Mouse (Mus musculus) hindbrain, embryonic 14.5 days (tissue): ENCODE results near the gene Myo18b. TPM values are rescaled to one million over a fixed set of nuclear protein-coding genes. Genes with fewer than 3 reads are reported as not detected.
A peak's percentile ranks its signal among the peaks of the same experiment; 100 is the strongest.

ENCODE experiments used
- ATAC-seq: fragments of 200-750 bp; cut with Nextera tagmentation; 2 replicates; pipeline ENCODE4 v1.8.0; 2017; ENCODE audit warnings: moderate number of reproducible peaks, mild to moderate bottlenecking, moderate TSS enrichment, moderate library complexity; ENCODE audit not compliant: low FRiP score
- DNase-seq: peaks from one replicate; pipeline ENCODE4 v3.0.0-alpha.2; 2015; ENCODE audit warnings: low spot score
- H3K27ac ChIP-seq: fragments of 300-500 bp; sonication (generic); 2 replicates; pipeline ENCODE4 v1.5.1; 2014; ENCODE audit warnings: mild to moderate bottlenecking, moderate library complexity
- H3K27me3 ChIP-seq: fragments of 300-500 bp; sonication (generic); 2 replicates; pipeline ENCODE4 v1.6.1; 2014; ENCODE audit warnings: mild to moderate bottlenecking, low read length, mixed read lengths; ENCODE audit not compliant: control insufficient read depth, insufficient read depth
- H3K36me3 ChIP-seq: fragments of 300-500 bp; sonication (generic); replicated peaks from 2 replicates; pipeline ENCODE4 v1.6.1; 2014; ENCODE audit not compliant: control insufficient read depth, insufficient read depth
- H3K4me1 ChIP-seq: fragments of 300-500 bp; sonication (generic); replicated peaks from 2 replicates; pipeline ENCODE4 v1.6.1; 2014; ENCODE audit warnings: antibody characterized with exemption, low read length, mixed read lengths; ENCODE audit not compliant: control insufficient read depth, insufficient read depth
- H3K4me2 ChIP-seq: fragments of 300-500 bp; sonication (generic); replicated peaks from 2 replicates; pipeline ENCODE4 v1.6.1; 2014; ENCODE audit warnings: mild to moderate bottlenecking, moderate library complexity
- H3K4me3 ChIP-seq: fragments of 300-500 bp; sonication (generic); replicated peaks from 2 replicates; pipeline ENCODE4 v1.5.1; 2014; ENCODE audit warnings: mild to moderate bottlenecking, low read length
- H3K9ac ChIP-seq: fragments of 300-500 bp; sonication (generic); 2 replicates; pipeline ENCODE4 v1.6.1; 2014
- H3K9me3 ChIP-seq: fragments of 300-500 bp; sonication (generic); 2 replicates; pipeline ENCODE4 v1.6.1; 2016; ENCODE audit warnings: low read length; ENCODE audit not compliant: control insufficient read depth
- WGBS: fragments of 180-500 bp; shearing (Covaris S2); extraction: QIAGEN DNeasy Blood & Tissue Kit; methylation state at CpG from one replicate; pipeline ENCODE4 v1.1.7; 2014; 5-methylcytosine and 5-hydroxymethylcytosine counted together
- polyA plus RNA-seq: library from polyadenylated mRNA; unstranded; fragments of >200 nt; fragmentation: Nextera tagmentation; extraction: Ambion mirVana; gene quantifications from 2 replicates; pipeline ENCODE4 v1.2.1, GENCODE M21; 2014

The Myo18b gene
- polyA plus RNA-seq, 1 experiment from 2014 or later: 1.4 TPM

DNA sequence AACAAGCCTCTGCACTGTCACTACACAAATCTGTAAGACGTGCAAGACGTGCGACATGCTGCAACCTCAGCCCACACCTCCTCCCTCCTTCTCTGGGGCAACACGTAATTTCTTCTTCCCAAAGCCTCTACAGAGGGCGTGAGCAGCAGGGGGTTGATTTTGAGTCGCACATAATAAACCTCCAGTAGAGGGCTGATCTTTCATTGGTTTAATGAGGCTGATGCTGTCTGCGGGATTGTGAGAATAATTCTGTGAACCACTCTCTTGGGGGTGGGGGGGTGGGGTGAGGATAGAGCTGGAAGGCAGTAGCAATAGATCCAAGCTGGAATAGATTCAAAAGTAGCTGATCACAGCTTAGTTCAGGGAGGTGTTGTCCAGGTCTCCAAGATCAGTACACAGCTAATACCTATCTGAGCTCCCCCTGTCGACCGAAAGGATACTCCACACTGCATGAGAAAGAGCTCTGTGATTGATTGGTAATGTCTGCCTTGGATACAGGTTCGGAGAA is 235.2 kb downstream of the Myo18b start:
- no peaks in the 10 kb centered on the region for H3K36me3 ChIP-seq
- no peak overlapping the region for H3K9ac ChIP-seq
- peak overlapping the region; percentile 31 for H3K4me2 ChIP-seq
- H3K27me3 ChIP-seq: no peaks in the 10 kb centered on the region
- no peaks in the 10 kb centered on the region for H3K9me3 ChIP-seq
- WGBS: 22% methylated on average over 10 of the region's 10 CpGs
- DNase-seq (no peak), ATAC-seq (peak; percentile 75)
- no peak overlapping the region for H3K4me3 ChIP-seq
- H3K27ac ChIP-seq: peak overlapping the region; percentile 3; the same call in 1 of the 2 replicates
- H3K4me1 ChIP-seq: peaks cover 35% of the 10 kb centered on the region

DNA sequence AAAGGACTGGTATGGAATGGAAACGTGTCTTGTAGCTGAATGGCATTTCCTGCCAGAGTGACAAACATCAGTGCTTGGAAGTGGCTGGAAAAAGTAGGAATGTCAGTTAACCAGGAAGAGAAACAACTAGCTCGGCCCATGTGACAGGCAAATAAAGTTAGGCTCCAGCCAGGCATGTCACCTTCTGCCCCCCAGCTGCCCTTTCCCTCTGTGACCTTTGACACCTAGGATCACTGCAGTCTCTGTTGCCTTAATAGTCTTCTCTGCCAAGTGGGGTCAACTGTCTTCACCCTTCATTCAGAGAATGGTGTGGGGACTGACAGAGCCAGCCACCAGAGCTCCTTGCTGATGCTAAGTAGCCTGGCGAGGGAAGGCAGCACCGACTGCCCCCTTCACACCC is 236.9 kb downstream of the Myo18b start:
- no peak for ATAC-seq

DNA sequence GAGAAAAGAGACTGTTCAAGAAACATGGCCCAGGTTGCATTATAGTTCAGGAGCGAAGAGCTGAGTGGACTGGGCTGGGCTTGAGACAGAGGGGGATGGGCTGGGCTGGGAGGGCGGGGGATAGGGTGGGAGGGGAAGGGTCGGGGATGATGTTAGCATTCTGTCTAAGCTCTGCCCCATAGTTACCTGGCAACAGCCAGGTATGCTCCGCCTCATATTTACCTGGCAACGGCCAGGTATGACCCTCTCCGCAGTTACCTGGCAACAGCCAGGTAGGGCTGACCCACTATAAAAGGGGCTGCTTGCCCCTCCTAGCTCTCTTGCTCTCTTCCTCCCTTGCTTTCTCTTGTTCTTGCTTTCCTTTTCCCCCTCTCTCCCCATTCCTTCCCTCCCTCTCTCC is 239.4 kb downstream of the Myo18b start:
- Histone ChIP-seq H3K27me3 (no peaks in the 10 kb centered on the region), H3K4me1 (peaks cover 37% of the 10 kb centered on the region), H3K9me3 (no peaks in the 10 kb centered on the region), H3K4me2 (no peak overlapping the region), H3K9ac (no peak overlapping the region), H3K36me3 (no peaks in the 10 kb centered on the region), H3K4me3 (no peak overlapping the region), H3K27ac (no peak overlapping the region)
- DNase-seq: no peak
- no peak for ATAC-seq
- WGBS: 11% methylated on average over 6 of the region's 6 CpGs

More for the DNA sequence above, 236.9 kb downstream of the Myo18b start:
- no peaks in the 10 kb centered on the region for H3K9me3 ChIP-seq
- no peak overlapping the region for H3K9ac ChIP-seq
- H3K27ac ChIP-seq: no peak overlapping the region
- H3K4me2 ChIP-seq: no peak overlapping the region
- no peaks in the 10 kb centered on the region for H3K27me3 ChIP-seq
- DNase-seq: no peak
- 27% methylated on average over 4 of the region's 4 CpGs for WGBS
- H3K4me3 ChIP-seq: no peak overlapping the region
- no peaks in the 10 kb centered on the region for H3K36me3 ChIP-seq
- peaks cover 42% of the 10 kb centered on the region for H3K4me1 ChIP-seq

DNA sequence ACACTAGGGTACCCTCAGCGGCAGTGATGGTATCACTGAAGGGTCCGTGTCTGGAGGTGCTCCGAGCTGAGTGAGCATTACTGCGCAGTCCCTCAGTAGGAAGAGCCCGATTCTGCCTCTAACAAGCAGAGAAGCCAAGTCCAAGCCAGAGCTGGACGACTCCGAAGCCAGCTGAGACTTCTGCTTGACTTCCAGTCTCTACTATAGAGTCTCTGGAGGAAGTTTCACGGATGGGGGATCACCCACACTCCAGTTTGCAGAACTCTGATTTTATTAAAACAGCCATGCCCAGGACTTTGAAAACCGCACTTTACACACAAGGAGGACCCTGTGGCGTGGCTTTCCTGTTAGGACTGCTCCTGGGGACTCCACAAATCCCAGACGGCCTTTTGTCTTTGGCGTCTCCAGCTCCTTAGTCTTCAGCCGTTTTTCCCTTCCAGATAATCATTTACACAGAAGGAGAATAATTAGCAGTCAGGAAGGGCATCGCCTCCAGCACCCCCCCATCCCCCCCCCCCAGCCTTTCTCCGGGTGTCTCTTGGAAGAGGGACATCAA is 240.1 kb downstream of the Myo18b start:
- DNase-seq (no peak), ATAC-seq (peak; percentile 26; the same call in 1 of the 2 replicates)
- Histone ChIP-seq H3K9me3 (no peaks in the 10 kb centered on the region), H3K27ac (no peak overlapping the region), H3K4me1 (peaks cover 35% of the 10 kb centered on the region), H3K4me2 (peak overlapping the region; percentile 44), H3K4me3 (no peak overlapping the region), H3K9ac (0 out of 2 replicates have a peak overlapping the region, but pooled peaks have one; percentile 17), H3K36me3 (no peaks in the 10 kb centered on the region), H3K27me3 (no peaks in the 10 kb centered on the region)
- under 1% methylated on average over 15 of the region's 15 CpGs for WGBS

DNA sequence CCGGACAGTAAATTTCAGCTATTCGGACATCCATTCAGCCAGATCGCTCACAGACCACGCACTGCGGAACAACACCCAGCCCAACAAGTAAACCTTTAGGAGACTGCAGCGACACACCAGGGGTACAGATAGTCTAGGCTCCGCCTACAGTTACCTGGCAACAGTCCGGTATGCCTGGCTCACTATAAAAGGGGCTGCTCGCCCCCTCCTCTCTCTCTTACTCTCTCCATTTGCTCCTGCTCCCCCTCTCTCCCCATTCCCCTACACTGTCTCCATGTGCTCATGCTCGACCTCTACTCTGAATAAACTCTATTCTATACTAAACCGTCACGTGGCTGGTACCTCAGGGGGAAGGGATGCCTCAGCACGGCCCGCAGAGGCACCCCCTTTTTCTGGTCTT is 240.6 kb downstream of the Myo18b start:
- DNase-seq (no peak), ATAC-seq (peak; percentile 69; the same call in 1 of the 2 replicates)
- 2% methylated on average over 14 of the region's 14 CpGs for WGBS
- no peak overlapping the region for H3K27ac ChIP-seq
- 0 out of 2 replicates have a peak overlapping the region, but pooled peaks have one; percentile 17 for H3K9ac ChIP-seq
- no peaks in the 10 kb centered on the region for H3K9me3 ChIP-seq
- H3K4me2 ChIP-seq: peak overlapping the region; percentile 44
- no peaks in the 10 kb centered on the region for H3K36me3 ChIP-seq
- H3K4me1 ChIP-seq: peaks cover 30% of the 10 kb centered on the region
- H3K4me3 ChIP-seq: no peak overlapping the region
- no peaks in the 10 kb centered on the region for H3K27me3 ChIP-seq

DNA sequence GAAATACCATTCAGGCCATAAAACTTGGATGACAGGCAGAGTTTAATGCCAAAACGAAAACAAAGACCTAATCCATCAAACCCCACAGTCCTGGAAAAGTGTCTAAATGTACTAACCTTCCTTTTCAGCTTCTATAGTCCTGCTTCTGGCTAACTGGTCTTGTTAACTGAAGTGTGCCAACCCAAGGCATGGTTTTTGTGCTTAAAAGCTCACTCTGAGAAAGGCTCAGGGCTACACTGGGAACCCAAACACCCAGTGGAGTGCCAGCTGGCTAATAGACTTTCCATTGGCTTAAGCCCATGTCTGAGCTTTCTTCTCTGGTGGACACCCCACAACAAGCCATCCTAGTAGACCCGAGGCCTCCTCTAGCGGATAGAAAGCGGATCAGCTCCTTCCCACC is 244.1 kb downstream of the Myo18b start:
- DNase-seq: no peak
- no peak for ATAC-seq
- Histone ChIP-seq H3K4me2 (no peak overlapping the region), H3K4me3 (no peak overlapping the region), H3K36me3 (no peaks in the 10 kb centered on the region), H3K9ac (no peak overlapping the region), H3K4me1 (peaks cover 25% of the 10 kb centered on the region), H3K27me3 (no peaks in the 10 kb centered on the region), H3K27ac (no peak overlapping the region), H3K9me3 (no peaks in the 10 kb centered on the region)
- WGBS: 83% methylated on average over 4 of the region's 4 CpGs

DNA sequence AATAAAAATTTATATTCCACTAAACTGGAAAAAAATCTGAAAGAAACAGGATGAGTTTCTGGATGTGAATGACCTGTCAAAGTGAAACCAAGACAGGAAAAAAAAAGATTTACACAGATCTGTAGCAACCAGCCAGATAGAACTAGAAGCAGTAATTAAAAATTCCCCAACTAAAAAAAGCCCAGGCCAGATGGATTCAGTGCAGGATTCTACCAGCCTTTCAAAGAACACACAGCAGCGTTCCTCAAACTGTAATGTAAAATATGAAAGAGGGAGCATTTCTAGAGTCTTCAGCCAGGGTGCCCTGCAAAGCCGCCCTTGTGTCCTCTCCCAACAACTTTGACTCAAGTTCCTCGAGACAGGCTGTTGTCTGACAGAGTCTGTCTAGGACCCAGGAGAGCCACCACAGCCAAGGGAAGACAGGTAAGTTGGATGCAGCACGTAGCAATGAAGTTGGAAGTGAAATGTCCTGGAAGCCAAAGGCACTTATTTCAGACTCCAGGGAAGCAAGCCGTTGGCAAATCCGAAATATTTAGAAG is 246.9 kb downstream of the Myo18b start:
- no peaks in the 10 kb centered on the region for H3K27me3 ChIP-seq
- H3K4me2 ChIP-seq: no peak overlapping the region
- H3K27ac ChIP-seq: no peak overlapping the region
- DNase-seq: no peak
- no peaks in the 10 kb centered on the region for H3K36me3 ChIP-seq
- 83% methylated on average over 6 of the region's 6 CpGs for WGBS
- H3K4me1 ChIP-seq: peaks cover 7% of the 10 kb centered on the region; the same call in 1 of the 2 replicates
- no peak overlapping the region for H3K9ac ChIP-seq
- H3K9me3 ChIP-seq: no peaks in the 10 kb centered on the region
- H3K4me3 ChIP-seq: no peak overlapping the region
- ATAC-seq: no peak

DNA sequence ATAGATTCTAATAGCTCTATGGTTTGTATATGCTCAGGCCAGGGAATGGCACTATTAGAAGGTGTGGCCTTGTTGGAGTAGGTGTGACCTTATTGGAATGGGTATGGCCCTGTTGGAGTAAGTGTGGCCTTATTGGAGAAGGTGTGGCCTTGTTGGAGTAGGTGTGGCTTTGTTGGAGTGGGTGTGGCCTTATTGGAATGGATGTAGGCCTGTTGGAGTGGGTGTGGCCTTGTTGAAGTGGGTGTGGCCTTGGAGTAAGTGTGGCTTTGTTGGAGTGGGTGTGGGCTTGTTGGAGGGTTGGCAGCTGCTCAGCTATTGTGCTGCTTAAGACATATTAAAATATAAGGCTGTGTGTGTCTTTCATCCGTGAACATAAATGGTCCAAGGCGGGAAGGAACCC is 249.3 kb downstream of the Myo18b start:
- Histone ChIP-seq H3K27me3 (no peaks in the 10 kb centered on the region), H3K27ac (no peak overlapping the region), H3K4me1 (peaks cover 12% of the 10 kb centered on the region; the same call in 1 of the 2 replicates), H3K9ac (no peak overlapping the region), H3K36me3 (no peaks in the 10 kb centered on the region), H3K9me3 (no peaks in the 10 kb centered on the region), H3K4me2 (no peak overlapping the region), H3K4me3 (no peak overlapping the region)
- DNase-seq: no peak
- no peak for ATAC-seq
- WGBS: 53% methylated on average over 2 of the region's 2 CpGs

DNA sequence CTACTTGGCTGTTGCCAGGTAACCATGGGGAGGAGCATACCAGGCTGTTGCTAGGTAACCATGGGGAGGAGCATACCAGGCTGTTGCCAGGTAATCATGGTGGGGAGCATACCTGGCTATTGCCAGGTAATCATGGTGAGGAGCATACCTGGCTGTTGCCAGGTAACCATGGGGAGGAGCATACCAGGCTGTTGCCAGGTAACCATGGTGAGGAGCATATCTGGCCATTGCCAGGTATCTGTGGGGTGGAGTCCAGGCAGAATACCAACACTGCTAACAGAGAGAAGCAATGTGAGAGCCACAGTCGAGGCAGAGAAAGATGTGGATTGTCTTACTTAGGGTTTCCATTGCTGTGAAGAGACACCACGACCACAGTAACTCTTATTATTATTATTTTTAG is 250.6 kb downstream of the Myo18b start:
- Histone ChIP-seq H3K4me3 (no peak overlapping the region), H3K9ac (no peak overlapping the region), H3K4me2 (no peak overlapping the region), H3K27me3 (no peaks in the 10 kb centered on the region), H3K27ac (no peak overlapping the region), H3K4me1 (peaks cover 12% of the 10 kb centered on the region; the same call in 1 of the 2 replicates), H3K9me3 (no peaks in the 10 kb centered on the region), H3K36me3 (no peaks in the 10 kb centered on the region)
- WGBS: 91% methylated on average over 2 of the region's 2 CpGs
- ATAC-seq (no peak), DNase-seq (no peak)
